Mouse (Mus musculus) hindbrain, embryonic 12.5 days (tissue): Measurements from ENCODE around the gene Arhgap44. TPM values are rescaled to one million over a fixed set of nuclear protein-coding genes. Genes with fewer than 3 reads are reported as not detected.

Experiments
- ATAC-seq: fragments of 200-750 bp; cut with Nextera tagmentation; 2 replicates; pipeline ENCODE4 v1.8.0; 2017; ENCODE audit warnings: moderate TSS enrichment; ENCODE audit not compliant: low FRiP score
- H3K27ac ChIP-seq: fragments of 300-500 bp; sonication (generic); 2 replicates; pipeline ENCODE4 v1.5.1; 2016; ENCODE audit warnings: mild to moderate bottlenecking
- H3K27me3 ChIP-seq: fragments of 300-500 bp; sonication (generic); 2 replicates; pipeline ENCODE4 v1.6.1; 2016; ENCODE audit warnings: mild to moderate bottlenecking
- H3K36me3 ChIP-seq: fragments of 300-500 bp; sonication (generic); 2 replicates; pipeline ENCODE4 v1.6.1; 2016; ENCODE audit warnings: mild to moderate bottlenecking
- H3K4me1 ChIP-seq: fragments of 300-500 bp; sonication (generic); 2 replicates; pipeline ENCODE4 v1.6.1; 2016
- H3K4me2 ChIP-seq: fragments of 300-500 bp; sonication (generic); replicated peaks from 2 replicates; pipeline ENCODE4 v1.6.1; 2016; ENCODE audit warnings: mild to moderate bottlenecking
- H3K4me3 ChIP-seq: fragments of 300-500 bp; sonication (generic); 2 replicates; pipeline ENCODE4 v1.5.1; 2016; ENCODE audit warnings: mild to moderate bottlenecking
- H3K9ac ChIP-seq: fragments of 300-500 bp; sonication (generic); 2 replicates; pipeline ENCODE4 v1.6.1; 2016; ENCODE audit warnings: mild to moderate bottlenecking, moderate library complexity
- H3K9me3 ChIP-seq: fragments of 300-500 bp; sonication (generic); replicated peaks from 2 replicates; pipeline ENCODE4 v1.6.1; 2016; ENCODE audit warnings: mild to moderate bottlenecking
- WGBS: fragments of 180-500 bp; shearing (Covaris S2); methylation state at CpG from one replicate; pipeline ENCODE4 v1.1.7; 2016; 5-methylcytosine and 5-hydroxymethylcytosine counted together
- polyA plus RNA-seq: library from polyadenylated mRNA; unstranded; fragments of >200 nt; fragmentation: Nextera tagmentation; extraction: Ambion mirVana; gene quantifications from 2 replicates; pipeline ENCODE4 v1.2.1, GENCODE M21; 2016

Arhgap44 gene
- polyA plus RNA-seq, 1 experiment from 2014 or later = 7.3 TPM

DNA sequence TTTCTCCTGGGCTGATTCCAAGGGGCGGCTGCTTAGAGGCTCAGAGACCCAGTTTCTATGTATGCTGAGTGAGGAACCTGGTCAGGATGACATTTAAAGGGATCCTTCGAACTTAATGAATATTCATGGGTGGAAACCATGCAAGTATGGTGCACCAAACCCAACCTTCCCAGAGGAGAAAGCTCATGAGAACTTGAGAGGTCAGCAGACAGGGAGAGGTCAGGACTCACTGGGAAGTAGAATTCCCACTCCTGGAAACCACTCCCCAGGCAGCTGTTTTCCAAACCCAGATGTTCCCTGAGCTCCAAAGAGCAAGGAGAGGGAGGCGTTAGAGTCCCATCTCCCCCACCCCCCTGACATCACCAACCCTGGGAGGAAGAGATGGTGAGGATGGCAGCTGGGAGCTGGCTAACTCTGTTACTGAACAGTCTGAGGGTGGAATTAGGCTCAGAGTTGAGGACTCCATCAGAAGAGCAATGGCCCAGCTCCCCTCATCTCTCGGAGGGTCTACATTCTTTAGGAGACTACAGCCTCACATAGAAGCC lies 65.2 kb downstream of the Arhgap44 start:
- Histone ChIP-seq H3K4me2 (no peak overlapping the region), H3K9me3 (no peaks in the 10 kb centered on the region), H3K4me1 (0 out of 2 replicates have a peak, but pooled peaks cover 3% of the 10 kb centered on the region), H3K27me3 (no peaks in the 10 kb centered on the region), H3K4me3 (no peak overlapping the region), H3K36me3 (no peaks in the 10 kb centered on the region), H3K27ac (no peak overlapping the region), H3K9ac (no peak overlapping the region)
- no peak for ATAC-seq
- WGBS = 85% methylated on average over 4 of the region's 4 CpGs

- Histone ChIP-seq H3K36me3 (no peaks in the 10 kb centered on the region), H3K4me3 (no peak overlapping the region), H3K9me3 (no peaks in the 10 kb centered on the region), H3K27ac (no peak overlapping the region), H3K9ac (no peak overlapping the region), H3K4me1 (0 out of 2 replicates have a peak, but pooled peaks cover 3% of the 10 kb centered on the region), H3K4me2 (no peak overlapping the region), H3K27me3 (no peaks in the 10 kb centered on the region)
- 96% methylated on average over 5 of the region's 5 CpGs for WGBS
- no peak for ATAC-seq
Observed at GRCm38 (mm10) chr11:65096866-65097265, 65.9 kb downstream of the Arhgap44 start.

DNA sequence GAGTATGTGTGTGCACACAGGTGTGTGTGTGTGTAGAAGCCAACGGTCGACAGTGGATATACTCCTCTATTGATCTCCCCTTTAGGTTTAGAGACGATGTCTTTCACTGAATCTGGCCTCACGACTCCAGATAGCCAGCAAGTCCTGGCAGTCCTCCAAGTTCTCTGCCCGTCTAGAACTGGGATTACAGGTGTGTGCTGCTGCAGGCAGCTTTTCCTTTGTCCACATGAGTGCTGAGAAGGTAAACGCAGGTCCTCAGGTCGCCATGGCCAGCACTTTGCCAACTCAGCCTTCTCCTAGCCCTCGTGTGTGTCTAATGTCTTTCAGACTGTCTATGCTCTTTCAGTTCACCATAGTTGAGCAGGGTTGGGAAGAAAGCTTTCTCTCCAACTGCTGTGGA lies 69.9 kb downstream of the Arhgap44 start:
- H3K4me2 ChIP-seq = no peak overlapping the region
- no peak overlapping the region for H3K27ac ChIP-seq
- 0 out of 2 replicates have a peak, but pooled peaks cover 3% of the 10 kb centered on the region for H3K9me3 ChIP-seq
- no peaks in the 10 kb centered on the region for H3K27me3 ChIP-seq
- 78% methylated on average over 8 of the region's 8 CpGs for WGBS
- H3K36me3 ChIP-seq = no peaks in the 10 kb centered on the region
- H3K9ac ChIP-seq = no peak overlapping the region
- H3K4me1 ChIP-seq = 0 out of 2 replicates have a peak, but pooled peaks cover 3% of the 10 kb centered on the region
- no peak for ATAC-seq
- no peak overlapping the region for H3K4me3 ChIP-seq

DNA sequence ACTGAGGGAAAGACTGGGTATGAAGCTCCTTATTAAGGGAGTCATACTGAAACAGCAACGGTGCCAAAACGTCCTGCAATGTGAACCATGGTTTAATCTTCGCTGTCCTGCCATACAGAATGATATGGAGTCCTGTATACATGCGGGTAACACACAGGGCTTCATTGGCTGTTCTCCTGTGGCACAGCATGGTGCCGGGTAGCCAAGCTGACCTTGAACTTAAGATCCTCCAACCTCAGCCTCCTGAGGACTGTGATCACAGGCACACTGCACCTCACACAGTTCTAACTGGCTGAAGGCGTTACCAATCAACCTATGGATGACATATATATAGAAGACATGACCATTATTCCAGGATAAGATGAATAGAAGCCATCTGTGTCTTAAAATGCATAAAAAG lies 72.4 kb downstream of the Arhgap44 start:
- no peaks in the 10 kb centered on the region for H3K27me3 ChIP-seq
- no peaks in the 10 kb centered on the region for H3K36me3 ChIP-seq
- no peak for ATAC-seq
- 0 out of 2 replicates have a peak, but pooled peaks cover 7% of the 10 kb centered on the region for H3K9me3 ChIP-seq
- 87% methylated on average over 6 of the region's 6 CpGs for WGBS
- no peak overlapping the region for H3K4me2 ChIP-seq
- no peak overlapping the region for H3K9ac ChIP-seq
- no peak overlapping the region for H3K4me3 ChIP-seq
- no peak overlapping the region for H3K27ac ChIP-seq
- no peaks in the 10 kb centered on the region for H3K4me1 ChIP-seq

- WGBS = 94% methylated on average over 3 of the region's 3 CpGs
Observed at GRCm38 (mm10) chr11:65089982-65090381, 72.8 kb downstream of the Arhgap44 start.

DNA sequence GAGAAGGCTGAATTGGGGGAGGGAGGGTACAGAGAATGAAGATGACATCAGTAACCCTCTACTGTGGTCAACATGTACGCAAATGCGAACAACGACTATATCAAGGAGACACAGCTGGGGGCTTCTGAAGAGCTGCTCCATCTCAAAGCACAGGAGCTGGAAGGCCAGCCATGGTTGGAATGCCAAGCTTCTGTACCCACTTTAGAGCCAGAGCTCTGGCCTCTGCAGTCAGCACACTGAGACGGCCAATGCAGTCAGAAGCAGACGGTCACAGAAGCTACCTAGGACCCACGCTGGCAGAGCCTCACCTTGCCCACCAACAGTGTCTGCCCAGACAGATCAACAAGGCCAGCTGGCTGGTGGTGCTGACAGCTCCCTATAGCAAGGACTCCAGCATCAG lies 73.5 kb downstream of the Arhgap44 start:
- no peak overlapping the region for H3K9ac ChIP-seq
- no peak overlapping the region for H3K4me3 ChIP-seq
- no peaks in the 10 kb centered on the region for H3K27me3 ChIP-seq
- ATAC-seq = no peak
- no peak overlapping the region for H3K4me2 ChIP-seq
- no peaks in the 10 kb centered on the region for H3K36me3 ChIP-seq
- H3K4me1 ChIP-seq = no peaks in the 10 kb centered on the region
- no peak overlapping the region for H3K27ac ChIP-seq
- 84% methylated on average over 6 of the region's 6 CpGs for WGBS
- H3K9me3 ChIP-seq = 0 out of 2 replicates have a peak, but pooled peaks cover 7% of the 10 kb centered on the region

More at GRCm38 (mm10) chr11:65089982-65090381, 72.8 kb downstream of the Arhgap44 start:
- H3K36me3 ChIP-seq = no peaks in the 10 kb centered on the region
- H3K9ac ChIP-seq = no peak overlapping the region
- no peak overlapping the region for H3K27ac ChIP-seq
- H3K4me1 ChIP-seq = no peaks in the 10 kb centered on the region
- 0 out of 2 replicates have a peak, but pooled peaks cover 7% of the 10 kb centered on the region for H3K9me3 ChIP-seq
- no peaks in the 10 kb centered on the region for H3K27me3 ChIP-seq
- no peak for ATAC-seq
- no peak overlapping the region for H3K4me3 ChIP-seq
- no peak overlapping the region for H3K4me2 ChIP-seq

DNA sequence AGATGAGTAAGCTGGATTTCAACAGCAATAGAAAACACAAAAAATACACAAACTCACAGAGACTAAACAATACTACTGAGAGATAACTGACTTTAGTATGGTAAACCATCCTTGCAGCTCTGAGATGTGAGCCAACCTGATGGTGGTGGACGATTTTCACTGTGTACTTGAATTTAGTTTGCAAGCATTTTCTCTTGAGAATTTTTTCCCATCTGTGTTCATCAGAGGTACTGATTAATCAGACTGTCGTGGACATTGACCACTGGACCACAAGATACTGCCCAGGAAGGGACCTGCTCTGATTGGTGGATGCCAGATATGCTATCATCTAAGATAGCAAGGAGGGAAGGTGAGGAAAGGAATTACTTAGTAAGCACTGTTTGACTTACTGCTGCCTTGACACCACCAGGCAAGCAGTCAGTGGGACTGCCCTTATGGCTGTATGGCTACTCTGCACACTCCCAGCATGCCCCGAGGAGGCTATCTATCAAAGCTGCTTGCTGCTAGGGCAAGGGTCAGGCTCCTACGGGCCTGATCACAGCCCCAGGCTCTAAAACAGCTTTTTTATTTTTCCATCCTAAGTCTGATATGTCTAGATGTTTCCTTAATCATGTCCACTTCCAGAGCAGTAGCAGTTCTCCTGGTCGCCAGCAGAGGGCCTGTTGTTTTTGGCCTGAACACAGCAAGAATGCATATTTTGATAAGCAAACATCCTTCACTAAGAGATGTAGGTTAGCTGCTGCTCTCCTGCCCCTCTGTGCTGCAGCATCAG lies 74.1 kb downstream of the Arhgap44 start:
- Histone ChIP-seq H3K4me1 (no peaks in the 10 kb centered on the region), H3K4me2 (no peak overlapping the region), H3K36me3 (no peaks in the 10 kb centered on the region), H3K27ac (no peak overlapping the region), H3K27me3 (no peaks in the 10 kb centered on the region), H3K4me3 (no peak overlapping the region), H3K9me3 (0 out of 2 replicates have a peak, but pooled peaks cover 7% of the 10 kb centered on the region), H3K9ac (no peak overlapping the region)
- 56% methylated on average over 5 of the region's 5 CpGs for WGBS
- no peak for ATAC-seq

DNA sequence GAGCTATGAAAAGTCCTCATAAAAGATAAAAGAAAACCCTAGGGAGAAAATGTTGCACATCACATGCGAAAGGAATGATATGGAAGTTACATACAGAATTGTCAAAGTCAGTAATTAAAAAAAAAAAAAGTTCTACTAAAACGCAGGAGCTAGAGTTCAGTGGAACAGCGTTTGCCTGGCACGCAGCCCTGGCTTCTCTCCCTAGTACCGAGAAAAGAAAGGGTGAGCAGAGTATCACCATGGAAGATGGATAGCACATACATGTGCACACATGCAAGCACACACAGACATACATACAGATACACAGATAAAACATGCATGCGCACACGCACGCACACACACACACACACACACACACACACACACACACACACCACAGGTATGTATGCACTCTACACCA lies 82.0 kb downstream of the Arhgap44 start:
- H3K27me3 ChIP-seq = no peaks in the 10 kb centered on the region
- ATAC-seq = no peak
- no peak overlapping the region for H3K9ac ChIP-seq
- H3K27ac ChIP-seq = no peak overlapping the region
- no peaks in the 10 kb centered on the region for H3K4me1 ChIP-seq
- 0 out of 2 replicates have a peak, but pooled peaks cover 3% of the 10 kb centered on the region for H3K9me3 ChIP-seq
- WGBS = 92% methylated on average over 8 of the region's 8 CpGs
- H3K4me2 ChIP-seq = no peak overlapping the region
- H3K4me3 ChIP-seq = no peak overlapping the region
- H3K36me3 ChIP-seq = no peaks in the 10 kb centered on the region

GRCm38 (mm10) chr11:65080274-65080673 lies 82.5 kb downstream of the Arhgap44 start:
- 92% methylated on average over 3 of the region's 3 CpGs for WGBS
- Histone ChIP-seq H3K36me3 (no peaks in the 10 kb centered on the region), H3K27me3 (no peaks in the 10 kb centered on the region), H3K27ac (no peak overlapping the region), H3K9me3 (no peaks in the 10 kb centered on the region), H3K9ac (no peak overlapping the region), H3K4me3 (no peak overlapping the region), H3K4me2 (no peak overlapping the region), H3K4me1 (no peaks in the 10 kb centered on the region)
- no peak for ATAC-seq

GRCm38 (mm10) chr11:65069609-65070008 lies 93.2 kb downstream of the Arhgap44 start:
- H3K4me3 ChIP-seq = no peak overlapping the region
- H3K4me1 ChIP-seq = no peaks in the 10 kb centered on the region
- H3K36me3 ChIP-seq = no peaks in the 10 kb centered on the region
- H3K9me3 ChIP-seq = no peaks in the 10 kb centered on the region
- no peak overlapping the region for H3K27ac ChIP-seq
- no peak overlapping the region for H3K4me2 ChIP-seq
- no peak overlapping the region for H3K9ac ChIP-seq
- no peaks in the 10 kb centered on the region for H3K27me3 ChIP-seq
- 90% methylated on average over 5 of the region's 5 CpGs for WGBS
- no peak for ATAC-seq

DNA sequence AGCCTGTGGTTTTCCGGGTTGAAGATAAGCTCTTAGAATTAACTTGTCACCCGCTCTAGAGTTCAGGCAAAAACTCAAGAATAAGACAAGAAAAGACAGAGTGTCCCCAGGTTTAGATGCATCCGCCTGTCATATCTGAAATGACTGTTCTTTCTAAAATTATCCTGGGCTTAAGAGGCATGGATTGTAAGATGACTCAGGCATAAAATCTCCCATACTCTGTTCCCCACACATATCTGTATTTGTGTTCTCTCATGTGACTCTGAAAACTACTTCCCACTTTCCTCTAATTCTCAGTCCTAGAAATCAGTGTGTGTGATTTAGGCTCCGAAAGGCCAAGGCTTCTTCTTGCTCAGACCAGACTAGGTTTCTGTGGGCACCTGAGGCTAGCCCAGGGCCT lies 93.7 kb downstream of the Arhgap44 start:
- Histone ChIP-seq H3K9me3 (no peaks in the 10 kb centered on the region), H3K27me3 (no peaks in the 10 kb centered on the region), H3K4me1 (no peaks in the 10 kb centered on the region), H3K36me3 (no peaks in the 10 kb centered on the region), H3K27ac (no peak overlapping the region), H3K9ac (no peak overlapping the region), H3K4me3 (no peak overlapping the region), H3K4me2 (no peak overlapping the region)
- whole genome bisulfite sequencing = 85% methylated on average over 4 of the region's 4 CpGs
- no peak for ATAC-seq

DNA sequence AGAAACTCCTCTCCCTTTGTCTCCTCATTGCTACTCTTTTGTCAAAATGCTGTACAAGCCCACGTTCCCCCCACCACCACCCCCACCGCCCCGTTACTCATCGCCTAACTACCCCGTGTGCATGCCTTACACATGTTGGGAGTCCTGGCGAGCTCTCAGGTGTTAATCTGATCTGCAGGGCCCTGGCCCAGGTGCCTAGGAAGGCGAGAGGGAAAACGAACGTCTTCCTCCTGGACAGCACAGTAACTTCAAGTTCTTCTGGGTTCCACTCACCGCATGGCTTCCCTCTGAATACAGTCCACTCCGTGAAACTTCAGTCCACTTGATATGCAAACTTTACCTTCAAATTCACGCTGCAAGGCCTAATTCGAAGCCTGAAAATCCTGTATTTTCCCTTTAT lies 97.6 kb downstream of the Arhgap44 start:
- Histone ChIP-seq H3K4me1 (no peaks in the 10 kb centered on the region), H3K4me3 (no peak overlapping the region), H3K9me3 (no peaks in the 10 kb centered on the region), H3K27ac (no peak overlapping the region), H3K27me3 (no peaks in the 10 kb centered on the region), H3K4me2 (no peak overlapping the region), H3K36me3 (no peaks in the 10 kb centered on the region), H3K9ac (no peak overlapping the region)
- ATAC-seq = no peak
- WGBS = 86% methylated on average over 13 of the region's 13 CpGs

GRCm38 (mm10) chr11:65061437-65061836 lies 101.3 kb downstream of the Arhgap44 start:
- H3K36me3 ChIP-seq = no peaks in the 10 kb centered on the region
- no peaks in the 10 kb centered on the region for H3K27me3 ChIP-seq
- no peak overlapping the region for H3K9ac ChIP-seq
- H3K9me3 ChIP-seq = no peaks in the 10 kb centered on the region
- H3K27ac ChIP-seq = no peak overlapping the region
- WGBS = 50% methylated on average over 3 of the region's 3 CpGs
- no peak overlapping the region for H3K4me3 ChIP-seq
- no peak for ATAC-seq
- peaks cover 7% of the 10 kb centered on the region; the same call in 1 of the 2 replicates for H3K4me1 ChIP-seq
- no peak overlapping the region for H3K4me2 ChIP-seq
